Mouse (Mus musculus) E14TG2a.4 (cell line): Measurements from ENCODE around the gene Phf14.

Source experiments
- CTCF ChIP-seq: conservative IDR thresholded peaks from 2 replicates; pipeline ENCODE4 v1.5.1; 2014; ENCODE audit warnings: low read length
- NANOG ChIP-seq: IDR thresholded peaks from 2 replicates; pipeline ENCODE4 v1.6.1; 2014; ENCODE audit warnings: borderline replicate concordance, low read length, mixed read lengths
- POU5F1 ChIP-seq: IDR thresholded peaks from 2 replicates; pipeline ENCODE4 v1.6.1; 2014; ENCODE audit warnings: low read length, borderline replicate concordance

DNA sequence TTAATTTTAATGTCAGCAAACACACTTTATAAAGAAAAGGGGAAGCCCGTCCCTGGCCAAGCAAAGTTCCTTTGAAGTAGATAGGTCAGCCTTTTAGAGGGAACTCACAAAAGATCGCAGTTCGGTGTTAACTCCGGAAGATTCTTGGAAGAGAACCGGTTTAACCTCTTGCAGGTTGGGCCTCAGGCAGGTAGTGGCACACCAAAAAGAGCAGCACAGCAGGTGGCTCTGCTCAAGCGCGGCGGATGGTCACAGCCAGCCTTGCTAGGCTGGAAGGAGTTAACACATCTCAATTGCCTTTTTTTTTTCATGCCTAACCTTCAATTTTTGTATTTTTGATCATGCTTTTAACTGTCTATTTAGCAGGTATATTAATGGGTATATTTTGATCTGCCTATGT is 200.2 kb downstream of the Phf14 start:
- TF ChIP-seq CTCF (no peak), POU5F1 (no peak), NANOG (no peak)
